Mouse (Mus musculus) megakaryocyte, adult 5-6 weeks (primary cell): ENCODE data around the gene Pgls. TPM values are rescaled to one million over a fixed set of nuclear protein-coding genes. Genes with fewer than 3 reads are reported as not detected.

Experiments
- ATAC-seq: 2 replicates; pipeline ENCODE4 v1.8.0; 2016; ENCODE audit warnings: mild to moderate bottlenecking, inconsistent platforms; ENCODE audit not compliant: poor library complexity, severe bottlenecking
- total RNA-seq, 2 experiments: library from RNA; stranded (forward) in 1 of 2; stranded (reverse) in 1 of 2; fragments of 153-499, 151-499 nt in 1 of 2; fragments of 221-1000, 200-1000 nt in 1 of 2; gene quantifications; 2 replicates each; pipeline versions ENCODE4 v1.2.3 to v1.2.4; 2015 to 2017

Pgls gene
- total RNA-seq, 2 experiments from 2014 or later = 73.6 to 78.3 TPM

DNA sequence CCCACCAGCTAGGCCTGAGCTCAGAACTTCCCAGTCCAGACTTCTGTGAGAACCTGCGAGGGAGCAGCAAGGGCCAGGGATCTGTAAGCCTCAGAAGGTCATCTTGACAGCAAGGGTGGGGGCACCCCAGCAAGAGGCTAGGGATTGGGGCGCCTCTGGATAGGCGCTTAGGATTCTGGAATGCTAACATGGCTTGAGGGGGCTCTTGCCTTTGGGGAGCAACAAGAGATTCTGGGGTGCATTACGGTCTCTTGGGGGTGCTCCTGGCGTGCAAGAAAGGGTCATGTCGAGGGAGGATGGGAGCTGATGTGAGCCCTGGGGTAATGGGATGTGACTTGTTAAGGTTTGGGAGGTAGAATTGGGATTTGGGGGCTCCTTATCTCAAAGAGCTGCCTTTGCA lies 23.0 kb upstream of the Pgls start:
- ATAC-seq = no peak

- ATAC-seq = peak; percentile 53
These were observed 22.3 kb upstream of the Pgls start for GRCm38 (mm10) chr8:71569366-71570290.

DNA sequence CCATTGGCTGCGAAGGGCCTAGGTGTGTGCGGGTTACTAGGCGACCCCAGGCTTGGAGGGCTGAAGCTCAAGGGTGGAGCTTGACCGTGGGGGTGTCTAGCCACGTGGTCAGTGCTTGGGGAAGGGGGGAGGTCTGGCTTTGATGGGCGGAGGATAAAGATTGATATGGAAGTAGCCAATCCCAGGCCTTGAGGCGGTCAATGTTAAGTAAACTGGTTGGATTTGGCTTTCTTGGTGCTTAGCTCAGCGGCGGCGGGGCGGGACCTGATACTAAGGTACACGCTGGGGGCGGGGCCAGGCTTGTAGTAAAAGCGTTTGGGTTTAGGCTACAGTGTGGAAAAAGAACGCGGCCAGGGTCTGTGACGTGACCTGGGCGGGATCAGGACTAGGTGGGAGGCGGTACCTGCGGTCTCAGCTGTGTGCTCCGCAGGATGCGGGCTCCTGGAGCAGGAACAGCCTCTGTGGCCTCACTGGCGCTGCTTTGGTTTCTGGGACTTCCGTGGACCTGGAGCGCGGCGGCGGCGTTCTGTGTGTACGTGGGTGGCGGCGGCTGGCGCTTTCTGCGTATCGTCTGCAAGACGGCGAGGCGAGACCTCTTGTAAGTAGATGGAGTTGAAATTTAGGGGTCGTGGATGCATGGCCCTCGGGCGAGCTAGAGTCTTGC lies 21.6 kb upstream of the Pgls start:
- peak; percentile 77 for ATAC-seq

DNA sequence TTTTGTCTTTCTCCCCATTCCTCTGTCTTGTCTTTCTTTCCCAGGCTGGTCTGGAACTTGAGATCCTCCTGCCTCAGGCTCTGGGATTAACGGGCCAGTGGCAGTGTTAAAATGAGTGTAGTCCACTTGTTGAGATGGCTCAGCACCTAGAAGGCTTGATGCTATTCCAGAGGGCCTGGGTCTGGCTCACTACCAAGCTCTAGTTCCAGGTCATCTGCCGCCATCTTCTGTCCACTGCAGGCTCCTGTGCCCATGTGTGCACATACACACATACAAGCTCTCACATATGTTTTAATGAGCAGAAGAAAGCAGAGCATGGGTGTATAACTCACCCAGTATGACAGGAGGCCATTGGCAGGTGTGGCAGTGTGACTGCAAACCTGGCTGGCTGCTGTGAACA lies 19.9 kb upstream of the Pgls start:
- ATAC-seq = no peak

GRCm38 (mm10) chr8:71572847-71573633 lies 18.9 kb upstream of the Pgls start:
- no peak for ATAC-seq

- ATAC-seq = no peak
These were observed 17.6 kb upstream of the Pgls start for GRCm38 (mm10) chr8:71574426-71574825.

GRCm38 (mm10) chr8:71575020-71575419 lies 17.0 kb upstream of the Pgls start:
- ATAC-seq = no peak

GRCm38 (mm10) chr8:71577856-71578387 lies 14.1 kb upstream of the Pgls start:
- ATAC-seq = no peak

GRCm38 (mm10) chr8:71579009-71579408 lies 13.0 kb upstream of the Pgls start:
- no peak for ATAC-seq

DNA sequence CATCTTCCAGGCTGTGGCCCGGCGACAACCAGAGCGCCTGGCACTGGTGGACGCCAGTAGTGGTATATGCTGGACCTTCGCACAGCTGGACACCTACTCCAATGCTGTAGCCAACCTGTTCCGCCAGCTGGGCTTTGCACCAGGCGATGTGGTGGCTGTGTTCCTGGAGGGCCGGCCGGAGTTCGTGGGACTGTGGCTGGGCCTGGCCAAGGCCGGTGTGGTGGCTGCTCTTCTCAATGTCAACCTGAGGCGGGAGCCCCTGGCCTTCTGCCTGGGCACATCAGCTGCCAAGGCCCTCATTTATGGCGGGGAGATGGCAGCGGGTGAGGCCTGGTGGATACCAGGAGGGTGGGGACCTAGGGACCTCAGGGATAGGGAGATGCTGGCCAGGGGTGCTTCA lies 12.5 kb upstream of the Pgls start:
- ATAC-seq = no peak

DNA sequence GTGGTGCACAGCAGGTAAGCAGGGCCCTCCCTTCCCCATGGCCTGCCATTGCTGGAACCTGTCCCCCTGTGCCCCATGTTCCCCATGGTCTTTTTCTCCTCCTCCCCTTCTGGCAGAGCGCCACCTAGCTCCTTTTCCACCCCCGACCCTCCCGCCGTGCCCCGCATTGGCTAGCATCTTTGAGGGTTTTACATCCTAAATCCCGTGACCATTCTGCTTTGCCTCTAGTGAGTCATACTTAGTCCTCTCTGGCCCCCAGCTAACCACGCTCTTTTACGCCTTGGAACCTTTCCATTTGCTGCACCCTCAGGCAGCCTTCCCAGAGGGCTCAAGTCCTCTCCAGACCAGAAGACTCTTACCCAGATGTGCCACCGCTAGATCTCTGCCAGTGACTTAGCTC lies 11.8 kb upstream of the Pgls start:
- ATAC-seq = no peak

- ATAC-seq = peak; percentile 50
These were observed 5.1 kb upstream of the Pgls start for GRCm38 (mm10) chr8:71586891-71587290.

- ATAC-seq = no peak
These were observed 3.2 kb upstream of the Pgls start for GRCm38 (mm10) chr8:71588762-71589161.

- no peak for ATAC-seq
These were observed 959 bp upstream of the Pgls start for GRCm38 (mm10) chr8:71591017-71591416.

GRCm38 (mm10) chr8:71592374-71593170 lies 596 bp downstream of the Pgls start:
- ATAC-seq = peak; percentile 19; the same call in 1 of the 2 replicates

DNA sequence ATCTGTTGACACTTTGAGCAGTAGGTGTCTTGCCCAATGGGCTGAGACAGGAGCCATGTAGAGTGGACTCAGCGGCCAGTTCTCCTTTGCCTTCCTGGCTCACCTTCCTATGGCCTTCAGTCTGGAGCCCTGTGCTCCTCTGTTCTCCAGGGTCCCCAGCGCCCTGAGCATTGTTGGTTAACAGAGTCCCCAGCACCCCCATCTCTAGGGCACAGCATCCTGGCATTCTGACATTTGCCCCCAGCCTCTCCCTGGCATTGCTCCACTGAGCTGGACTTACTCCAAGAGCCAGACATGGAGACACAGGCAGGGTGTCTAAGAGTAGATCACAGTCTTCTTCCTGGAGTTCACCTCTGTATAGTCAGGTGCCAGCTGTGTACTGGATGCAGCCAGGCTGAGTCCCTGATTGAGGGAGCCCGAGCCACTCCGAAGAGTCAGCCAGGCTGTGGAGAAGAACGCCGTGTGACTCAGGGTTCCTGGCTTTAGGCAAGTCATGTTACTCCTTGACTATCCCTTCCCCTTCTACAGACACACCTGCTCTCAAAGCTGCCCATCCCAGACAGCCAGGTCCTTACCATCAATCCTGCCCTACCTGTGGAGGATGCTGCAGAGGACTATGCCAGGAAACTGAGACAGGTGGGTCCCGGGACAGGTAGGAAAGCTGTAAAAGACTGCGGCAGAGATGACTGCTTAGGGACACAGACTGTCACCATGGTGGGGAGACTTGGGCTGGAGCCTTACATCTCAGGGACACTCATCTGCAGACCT lies 1.8 kb downstream of the Pgls start:
- no peak for ATAC-seq

GRCm38 (mm10) chr8:71594324-71594722 lies 2.3 kb downstream of the Pgls start:
- no peak for ATAC-seq

GRCm38 (mm10) chr8:71595862-71596261 lies 3.9 kb downstream of the Pgls start:
- peak; percentile 72 for ATAC-seq

- ATAC-seq = no peak
These were observed 4.4 kb downstream of the Pgls start for GRCm38 (mm10) chr8:71596384-71596783.
